Mouse (Mus musculus) E14TG2a.4 (cell line): ENCODE results near the gene Rfc1.

Experiments
- H3K27me3 ChIP-seq: 2 replicates; pipeline ENCODE4 v1.6.1; 2014; ENCODE audit warnings: low read length, control low read depth; ENCODE audit not compliant: insufficient read depth
- H3K36me3 ChIP-seq: 2 replicates; pipeline ENCODE4 v1.6.1; 2014; ENCODE audit warnings: low read length, control low read depth; ENCODE audit not compliant: insufficient read depth
- H3K4me1 ChIP-seq: replicated peaks from 2 replicates; pipeline ENCODE4 v1.6.1; 2014; ENCODE audit warnings: low read depth, low read length, control low read depth
- H3K4me3 ChIP-seq: replicated peaks from 2 replicates; pipeline ENCODE4 v1.5.1; 2014; ENCODE audit warnings: mild to moderate bottlenecking, low read length
- H3K9me3 ChIP-seq: 2 replicates; pipeline ENCODE4 v1.6.1; 2014; ENCODE audit warnings: low read length, control low read depth
- CTCF ChIP-seq: conservative IDR thresholded peaks from 2 replicates; pipeline ENCODE4 v1.5.1; 2014; ENCODE audit warnings: low read length
- NANOG ChIP-seq: IDR thresholded peaks from 2 replicates; pipeline ENCODE4 v1.6.1; 2014; ENCODE audit warnings: borderline replicate concordance, low read length, mixed read lengths
- POU5F1 ChIP-seq: IDR thresholded peaks from 2 replicates; pipeline ENCODE4 v1.6.1; 2014; ENCODE audit warnings: low read length, borderline replicate concordance

The Rfc1 gene

DNA sequence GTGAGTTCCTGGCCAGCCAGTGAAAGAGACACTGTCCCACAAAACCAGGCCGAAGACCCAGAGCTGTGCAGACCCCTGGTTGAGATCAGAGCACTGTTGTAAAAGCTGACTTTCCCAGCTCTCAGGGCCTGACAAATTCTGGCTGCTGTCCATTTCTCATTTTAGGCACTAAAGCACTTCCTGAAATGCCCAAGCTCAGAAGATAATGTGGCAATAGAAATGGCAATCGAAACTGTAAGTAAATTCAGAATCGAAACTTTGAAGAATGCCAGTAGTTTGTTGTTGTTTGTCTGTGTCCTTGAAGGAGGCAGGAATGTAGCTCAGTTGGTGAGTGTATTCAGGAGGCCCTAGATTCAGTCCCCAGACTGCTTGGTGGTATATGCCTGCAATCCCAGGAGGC, 88.2 kb downstream of the Rfc1 start:
- H3K36me3 ChIP-seq, result 0 out of 2 replicates have a peak, but pooled peaks cover 4% of the 10 kb centered on the region
- H3K4me3 ChIP-seq, result no peak overlapping the region
- no peak for TF ChIP-seq NANOG
- TF ChIP-seq CTCF, result no peak
- no peak for TF ChIP-seq POU5F1
- no peaks in the 10 kb centered on the region for H3K27me3 ChIP-seq
- H3K4me1 ChIP-seq, result peaks cover 15% of the 10 kb centered on the region
- H3K9me3 ChIP-seq, result no peaks in the 10 kb centered on the region

DNA sequence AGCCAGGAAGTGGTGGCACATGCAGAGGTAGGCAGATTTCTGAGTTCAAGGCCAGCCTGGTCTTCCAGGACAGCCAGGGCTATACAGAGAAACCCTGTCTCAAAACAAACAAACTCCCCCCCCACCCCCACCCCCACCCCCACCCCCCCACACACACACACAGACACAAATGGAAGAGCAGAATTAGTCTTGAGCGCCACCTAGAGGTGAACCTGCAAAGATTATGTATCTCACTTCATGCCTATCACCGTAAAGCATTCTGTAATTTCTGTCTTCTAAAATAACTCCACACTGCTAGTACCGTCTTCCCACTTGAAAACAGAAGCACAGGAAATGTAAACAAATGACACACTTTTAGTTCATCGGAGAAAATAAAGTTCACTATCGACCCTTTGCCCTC, 92.7 kb downstream of the Rfc1 start:
- H3K4me3 ChIP-seq, result no peak overlapping the region
- TF ChIP-seq POU5F1, result no peak
- TF ChIP-seq CTCF, result peak; percentile 36; the same call in 1 of the 2 replicates
- no peak for TF ChIP-seq NANOG
- H3K36me3 ChIP-seq, result 0 out of 2 replicates have a peak, but pooled peaks cover 4% of the 10 kb centered on the region
- H3K27me3 ChIP-seq, result no peaks in the 10 kb centered on the region
- no peaks in the 10 kb centered on the region for H3K4me1 ChIP-seq
- H3K9me3 ChIP-seq, result no peaks in the 10 kb centered on the region

DNA sequence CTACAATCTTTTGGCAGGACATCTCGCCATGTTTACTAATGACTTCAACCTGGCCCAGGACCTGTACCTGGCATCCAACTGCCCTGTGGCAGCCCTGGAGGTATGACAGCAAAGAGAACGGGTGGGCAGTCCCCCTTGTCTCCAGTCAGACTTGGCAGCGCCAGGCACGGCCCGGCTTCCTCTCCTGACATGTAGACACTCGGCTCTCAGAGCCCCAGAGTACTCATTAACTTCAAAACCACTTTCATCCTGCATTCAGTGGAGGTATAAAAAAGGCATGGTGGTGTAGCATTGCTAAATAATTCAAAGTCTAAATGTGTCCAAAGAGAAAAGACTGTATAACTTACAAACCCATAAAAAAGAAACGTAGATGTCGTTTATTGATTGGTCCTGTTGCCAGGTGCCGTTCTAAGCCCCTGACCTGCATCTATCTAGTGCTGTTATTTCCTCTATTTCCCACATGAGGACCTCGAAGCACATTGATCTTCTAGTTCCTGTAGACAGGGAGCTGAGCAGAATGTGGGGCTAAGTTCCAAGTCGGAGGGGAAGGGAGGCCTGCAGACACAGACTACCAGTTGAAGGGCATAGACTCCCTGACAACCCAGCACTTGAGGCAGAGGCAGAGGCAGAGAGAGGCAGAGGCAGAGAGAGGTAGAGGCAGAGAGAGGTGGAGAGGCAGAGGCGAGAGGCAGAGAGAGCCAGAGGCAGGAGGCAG, 104.0 kb downstream of the Rfc1 start:
- Histone ChIP-seq H3K27me3 (no peaks in the 10 kb centered on the region), H3K36me3 (peaks cover 10% of the 10 kb centered on the region), H3K9me3 (no peaks in the 10 kb centered on the region), H3K4me1 (no peaks in the 10 kb centered on the region), H3K4me3 (no peak overlapping the region)
- no peak for TF ChIP-seq NANOG
- no peak for TF ChIP-seq CTCF
- TF ChIP-seq POU5F1, result no peak

DNA sequence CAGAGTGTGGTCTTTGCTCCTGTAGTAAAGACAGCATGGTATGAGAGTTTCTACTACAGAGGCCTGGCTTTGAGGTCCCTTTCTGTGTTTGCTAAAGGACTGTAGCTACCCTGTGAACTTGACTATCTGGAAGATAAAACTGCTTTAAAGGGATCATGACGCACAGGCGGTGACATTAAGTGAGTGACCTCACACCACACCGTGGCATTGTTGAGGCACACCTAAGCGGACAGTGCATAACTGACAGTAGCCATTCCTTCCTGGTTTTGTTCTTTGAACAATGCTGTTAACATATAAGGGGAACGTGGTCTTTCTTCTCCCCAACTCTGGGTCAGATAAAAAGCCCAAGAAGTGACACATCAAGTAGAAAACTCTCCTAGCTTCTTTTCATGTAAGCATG, 111.4 kb downstream of the Rfc1 start:
- Histone ChIP-seq H3K4me3 (no peak overlapping the region), H3K4me1 (peaks cover 6% of the 10 kb centered on the region; the same call in 1 of the 2 replicates), H3K27me3 (no peaks in the 10 kb centered on the region), H3K36me3 (peaks cover 22% of the 10 kb centered on the region), H3K9me3 (no peaks in the 10 kb centered on the region)
- TF ChIP-seq POU5F1 (no peak), NANOG (no peak), CTCF (no peak)

DNA sequence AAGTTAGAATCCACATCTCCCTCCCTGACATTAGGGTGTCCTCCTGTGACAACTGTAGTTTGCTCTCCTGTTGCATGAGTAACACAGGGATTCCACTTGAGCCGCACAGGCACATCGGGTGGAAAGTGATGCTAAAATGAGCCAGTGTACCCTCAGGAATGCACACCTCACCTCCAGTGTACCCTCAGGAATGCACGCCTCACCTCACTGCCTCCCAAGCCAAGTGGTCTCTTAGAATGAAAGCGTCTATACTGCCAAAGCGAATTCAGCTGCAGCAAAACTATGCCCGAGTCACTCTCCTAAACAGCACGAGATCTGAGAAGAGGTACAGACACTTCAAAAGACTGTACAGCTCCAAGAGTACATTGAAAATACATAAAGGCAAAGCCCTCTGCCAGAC, 114.4 kb downstream of the Rfc1 start:
- no peak for TF ChIP-seq CTCF
- no peak for TF ChIP-seq POU5F1
- TF ChIP-seq NANOG, result no peak
- Histone ChIP-seq H3K9me3 (no peaks in the 10 kb centered on the region), H3K4me3 (no peak overlapping the region), H3K36me3 (peaks cover 16% of the 10 kb centered on the region), H3K27me3 (no peaks in the 10 kb centered on the region), H3K4me1 (peaks cover 6% of the 10 kb centered on the region; the same call in 1 of the 2 replicates)

DNA sequence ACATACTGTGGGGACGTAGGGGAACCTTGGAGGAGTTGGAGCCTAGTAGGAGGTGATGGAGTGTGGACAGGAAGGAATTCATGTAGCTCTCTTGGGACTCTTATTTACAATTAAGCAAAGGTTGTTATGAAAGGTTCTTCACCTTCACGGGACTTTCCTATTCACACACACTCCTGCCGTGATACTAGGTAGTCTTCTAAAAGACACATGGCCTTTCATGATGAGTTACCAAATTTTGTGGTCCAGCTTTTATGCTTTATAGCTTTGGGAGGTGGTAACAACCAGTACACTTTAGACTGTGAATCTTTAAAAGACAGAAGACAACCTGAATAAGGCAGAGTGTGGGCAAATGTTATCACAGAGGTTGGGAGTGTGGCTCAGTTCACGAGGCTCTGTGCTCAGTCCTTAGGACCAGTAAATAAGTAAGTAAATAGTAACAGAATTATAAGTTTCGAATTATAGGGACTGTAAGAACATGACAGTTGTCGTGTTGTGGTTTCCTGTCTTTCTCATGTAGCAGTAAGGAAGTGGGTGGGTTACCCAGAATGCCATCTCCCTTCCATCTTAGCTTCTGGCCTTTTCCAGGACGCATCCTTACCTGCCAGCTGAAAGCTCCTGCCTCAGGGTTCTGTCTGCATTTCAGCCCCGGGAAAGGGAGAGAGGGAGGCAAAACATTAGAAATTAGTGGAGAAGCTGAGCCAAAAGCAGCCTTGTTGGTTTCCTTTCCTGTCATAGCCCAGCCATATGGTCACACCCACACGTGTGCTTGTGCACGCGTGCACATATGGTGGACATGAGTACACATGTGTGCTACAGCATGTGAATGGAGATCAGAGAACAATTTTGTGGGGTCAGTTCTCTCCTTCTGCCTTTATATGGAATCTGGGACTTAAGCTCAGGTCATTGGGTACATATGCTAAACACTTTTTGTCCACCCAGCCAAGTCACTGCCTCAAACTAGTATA, 117.9 kb downstream of the Rfc1 start:
- Histone ChIP-seq H3K9me3 (no peaks in the 10 kb centered on the region), H3K36me3 (no peaks in the 10 kb centered on the region), H3K4me1 (peaks cover 6% of the 10 kb centered on the region; the same call in 1 of the 2 replicates), H3K27me3 (no peaks in the 10 kb centered on the region), H3K4me3 (no peak overlapping the region)
- TF ChIP-seq CTCF, result no peak
- TF ChIP-seq NANOG, result no peak
- TF ChIP-seq POU5F1, result no peak

DNA sequence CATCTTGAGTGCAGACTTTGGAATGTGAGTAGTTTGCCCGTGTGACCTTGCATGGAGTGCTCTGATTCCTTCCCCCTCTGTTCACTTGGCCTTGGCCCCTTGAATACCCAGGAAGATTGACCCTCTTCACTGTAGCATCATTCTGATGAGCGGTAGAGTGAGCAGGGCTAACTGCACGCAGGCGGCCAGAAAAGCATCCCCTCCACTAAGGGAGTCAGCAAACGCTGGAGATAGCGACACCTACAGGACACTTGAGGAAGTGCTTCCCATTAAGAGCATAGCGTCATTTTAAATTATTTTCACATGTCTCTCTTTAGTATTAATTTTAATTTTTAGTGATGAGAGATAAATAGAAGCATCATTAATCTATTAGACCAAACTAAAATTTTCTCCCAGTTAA, 122.1 kb downstream of the Rfc1 start:
- H3K36me3 ChIP-seq, result no peaks in the 10 kb centered on the region
- H3K4me3 ChIP-seq, result no peak overlapping the region
- no peaks in the 10 kb centered on the region for H3K4me1 ChIP-seq
- TF ChIP-seq POU5F1 (no peak), CTCF (peak; percentile 100)
- H3K9me3 ChIP-seq, result no peaks in the 10 kb centered on the region
- no peaks in the 10 kb centered on the region for H3K27me3 ChIP-seq
